Mouse (Mus musculus): ENCODE data around the gene Acadvl.

GRCm38 (mm10) chr11:70026689-70027088 is 11.5 kb upstream of the Acadvl start:
- TF ChIP-seq CTCF (IDR thresholded peaks at IDR 0.05; ENCODE audit: borderline replicate concordance, insufficient read depth, low read depth, low read length): no peak
- no peak for TF ChIP-seq POLR2A (IDR thresholded peaks at IDR 0.05; ENCODE audit: borderline replicate concordance, insufficient read depth, low read length)
